Mouse (Mus musculus) embryonic stem cell, embryonic (primary cell): Measurements from ENCODE around the gene Tpx2.

Experiments
- CTCF ChIA-PET, 4 experiments: fragments of 300-600 bp in 2 of 4; fragments of 350-600 bp in 2 of 4; sonication (Branson Sonifier 250); formaldehyde crosslinking; loops; one replicate each; lab custom pipeline; 2022; ENCODE audit warnings: inconsistent platforms in 2 of 4; lab: Charles Lee
- POLR2A ChIA-PET, 4 experiments: fragments of 300-600 bp in 2 of 4; fragments of 350-600 bp in 2 of 4; sonication (Branson Sonifier 250); formaldehyde crosslinking; loops; one replicate each; lab custom pipeline; 2022; ENCODE audit warnings: antibody characterized with exemption in 4 of 4, inconsistent platforms in 1 of 4; lab: Charles Lee

Gene Tpx2

DNA sequence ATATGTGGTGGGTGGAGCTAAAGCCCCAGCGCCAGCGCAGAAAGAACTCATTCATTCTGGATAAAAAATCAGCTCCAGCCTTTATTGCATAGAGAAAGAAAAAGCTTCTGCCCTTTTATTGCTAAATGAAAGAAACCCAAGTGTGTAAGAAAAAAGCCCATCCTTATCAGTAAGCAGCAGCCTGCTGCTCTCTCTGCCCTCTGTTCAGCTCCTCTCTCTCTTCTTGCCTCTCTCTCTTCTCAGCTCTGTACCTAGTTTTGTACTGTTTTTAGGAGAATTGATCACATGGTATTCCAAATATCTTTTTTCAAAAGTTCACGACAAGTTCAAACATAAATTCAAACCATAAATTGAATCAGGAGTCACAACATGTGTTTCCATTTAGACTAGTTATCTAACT, 30.5 kb downstream of the Tpx2 start:
- ChIA-PET CTCF (interaction anchor here in 1 of 4 experiments (0.6 to 0.9 kb wide), 2 partner anchors 37 to 220 kb away, joined by 4 to 5 read pairs; no protein-coding TSS in a partner anchor), POLR2A (interaction anchor here in 1 of 4 experiments (0.6 to 1.0 kb wide), 3 partner anchors 14 to 17 kb away, joined by 3 to 4 read pairs (median 3); no protein-coding TSS in a partner anchor)

- ChIA-PET POLR2A (interaction anchor here in 1 of 4 experiments (0.6 to 1.4 kb wide), 4 partner anchors 9 to 690 kb away, joined by 3 to 10 read pairs (median 4); no protein-coding TSS in a partner anchor), CTCF (no interaction called here)
These were observed 33.1 kb downstream of the Tpx2 start for GRCm38 (mm10) chr2:152880898-152881297.

DNA sequence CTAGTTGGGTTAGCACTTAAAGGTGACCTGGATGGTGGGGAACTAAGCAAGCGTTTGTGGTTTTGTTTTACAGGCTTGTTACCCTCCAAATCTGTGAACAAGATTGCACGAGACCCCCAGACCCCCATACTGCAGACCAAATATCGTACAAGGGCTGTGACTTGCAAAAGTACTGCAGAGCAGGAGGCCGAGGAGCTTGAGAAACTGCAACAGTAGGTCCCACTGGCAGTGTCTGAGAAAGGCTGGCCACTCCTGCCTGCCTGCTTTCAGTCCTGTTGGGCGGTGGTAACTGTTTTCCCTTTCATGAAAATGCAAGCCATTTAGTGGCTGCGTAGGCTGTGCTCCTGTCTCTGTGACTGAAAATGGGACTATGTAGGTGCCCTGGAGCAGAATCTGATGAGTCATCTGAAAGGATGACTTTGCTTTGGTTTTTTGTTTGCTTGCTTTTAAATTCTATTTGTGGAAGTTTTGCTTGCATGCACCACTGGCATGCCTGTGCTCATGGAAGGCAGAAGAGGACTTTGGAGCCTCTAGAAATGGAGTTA, 36.4 kb downstream of the Tpx2 start:
- CTCF ChIA-PET = interaction anchor here in 1 of 4 experiments (0.6 kb wide), 1 partner anchor 608 kb away, joined by 4 read pairs; no protein-coding TSS in a partner anchor
- POLR2A ChIA-PET = no interaction called here

DNA sequence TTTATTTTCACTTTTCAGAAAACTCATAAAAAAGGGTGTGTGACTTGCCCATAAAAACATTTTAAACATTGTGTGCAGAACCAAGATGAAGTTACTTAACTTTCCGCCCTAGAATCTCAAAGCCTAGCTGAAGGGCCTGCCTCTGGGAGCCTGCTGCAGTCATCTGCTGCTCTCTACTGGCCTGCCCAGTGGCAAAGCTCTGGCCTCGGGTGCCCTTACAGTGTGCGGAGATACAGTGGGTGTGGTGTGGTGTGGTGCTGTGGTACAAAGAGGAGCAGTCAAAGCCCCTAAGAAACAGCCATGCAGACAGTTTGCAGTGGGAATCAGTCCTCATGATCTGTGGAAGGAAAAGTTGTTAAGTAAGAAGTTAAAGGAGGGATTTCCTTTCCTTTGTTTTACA, 39.5 kb downstream of the Tpx2 start:
- CTCF ChIA-PET = no interaction called here
- POLR2A ChIA-PET = interaction anchor here in 3 of 4 experiments (0.6 to 1.8 kb wide), 3 partner anchors 17 to 511 kb away, joined by 3 to 4 read pairs (median 3); partner anchors contain the start of gene Nrsn2 (in 1 of the 3)

- ChIA-PET POLR2A (interaction anchor here in 2 of 4 experiments (0.6 to 1.3 kb wide), 4 partner anchors 15 to 242 kb away, joined by 3 to 6 read pairs (median 3); no protein-coding TSS in a partner anchor), CTCF (interaction anchor here in 1 of 4 experiments (0.5 kb wide), 1 partner anchor 355 kb away, joined by 4 read pairs; no protein-coding TSS in a partner anchor)
These were observed 41.0 kb downstream of the Tpx2 start for GRCm38 (mm10) chr2:152888774-152889173.

DNA sequence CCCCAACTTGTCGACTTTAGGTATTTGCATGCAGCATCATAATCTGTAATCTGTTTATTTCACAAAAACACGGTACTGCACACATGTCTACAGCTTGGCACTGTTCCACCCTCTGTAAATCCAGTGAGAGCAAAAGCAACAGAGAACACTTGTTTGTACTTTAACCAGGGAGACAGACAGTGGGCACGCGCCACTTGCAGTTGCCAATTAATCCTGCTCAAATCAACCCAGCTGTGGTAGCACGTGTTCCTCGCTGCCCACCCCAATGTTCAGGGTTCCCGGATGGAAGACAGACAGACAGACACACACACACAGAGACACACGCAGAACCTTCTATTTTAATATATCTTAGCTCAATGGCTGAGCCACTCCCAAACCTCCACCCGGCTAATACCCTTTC, 48.1 kb downstream of the Tpx2 start:
- POLR2A ChIA-PET = interaction anchor here in 2 of 4 experiments (1.0 to 1.9 kb wide), 4 partner anchors 9 to 84 kb away, joined by 4 to 12 read pairs (median 6); no protein-coding TSS in a partner anchor
- CTCF ChIA-PET = interaction anchor here in 1 of 4 experiments (0.6 kb wide), 1 partner anchor 71 kb away, joined by 3 read pairs; no protein-coding TSS in a partner anchor

GRCm38 (mm10) chr2:152896926-152897325, 49.2 kb downstream of the Tpx2 start:
- ChIA-PET POLR2A (interaction anchor here in 3 of 4 experiments (0.5 to 1.9 kb wide), 8 partner anchors 8 to 227 kb away, joined by 3 to 12 read pairs (median 4); no protein-coding TSS in a partner anchor), CTCF (interaction anchor here in 1 of 4 experiments (0.6 to 0.7 kb wide), 4 partner anchors 8 to 1511 kb away, joined by 3 to 5 read pairs (median 3); partner anchors contain the start of gene Snta1)

- POLR2A ChIA-PET = no interaction called here
- CTCF ChIA-PET = interaction anchor here in 3 of 4 experiments (0.5 to 1.2 kb wide), 3 partner anchors 16 to 332 kb away, joined by 3 to 6 read pairs (median 4); no protein-coding TSS in a partner anchor
These were observed 51.2 kb downstream of the Tpx2 start for GRCm38 (mm10) chr2:152899011-152899410.

GRCm38 (mm10) chr2:152901296-152901695, 53.5 kb downstream of the Tpx2 start:
- ChIA-PET CTCF (no interaction called here), POLR2A (no interaction called here)

- ChIA-PET CTCF (interaction anchor here in 2 of 4 experiments (0.6 to 0.7 kb wide), 3 partner anchors 33 to 255 kb away, joined by 4 to 9 read pairs (median 4); no protein-coding TSS in a partner anchor), POLR2A (interaction anchor here in 2 of 4 experiments (0.6 to 0.8 kb wide), 2 partner anchors 31 to 492 kb away, joined by 3 to 4 read pairs; partner anchors contain the start of gene Foxs1 (in 1 of the 2))
These were observed 54.9 kb downstream of the Tpx2 start for GRCm38 (mm10) chr2:152902658-152903057.

DNA sequence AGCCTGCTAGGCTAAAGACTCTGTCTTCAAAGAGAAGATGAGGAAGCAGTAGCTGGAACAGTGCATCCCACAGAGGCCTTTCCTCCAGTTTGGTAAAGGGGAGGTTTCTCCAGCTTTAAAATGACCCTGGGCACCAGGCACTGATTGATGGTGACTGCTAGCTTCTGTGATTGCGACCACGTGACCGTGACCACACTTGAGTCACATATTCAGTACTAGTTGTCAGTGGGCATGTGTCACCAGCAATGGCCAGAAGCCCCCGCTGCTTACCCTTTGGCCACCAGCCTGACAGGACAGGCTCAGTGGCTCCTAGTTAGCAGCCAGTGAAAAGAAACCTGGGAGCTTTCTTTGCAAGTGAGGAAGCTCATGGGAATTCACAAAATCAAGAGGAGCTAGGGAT, 55.8 kb downstream of the Tpx2 start:
- ChIA-PET POLR2A (interaction anchor here in 3 of 4 experiments (0.6 to 1.8 kb wide), 5 partner anchors 9 to 564 kb away, joined by 3 to 4 read pairs (median 3); no protein-coding TSS in a partner anchor), CTCF (no interaction called here)

- CTCF ChIA-PET = interaction anchor here (0.6 to 1.3 kb wide), 4 partner anchors 11 to 239 kb away, joined by 3 to 6 read pairs (median 3); no protein-coding TSS in a partner anchor
- POLR2A ChIA-PET = interaction anchor here (0.5 to 2.1 kb wide), 12 partner anchors 8 to 1801 kb away, joined by 3 to 12 read pairs (median 3); partner anchors contain the start of gene Tcf15 (in 1 of the 4)
These were observed 56.4 kb downstream of the Tpx2 start for GRCm38 (mm10) chr2:152904127-152904643.

- POLR2A ChIA-PET = interaction anchor here (0.6 to 2.1 kb wide), 10 partner anchors 9 to 1800 kb away, joined by 3 to 12 read pairs (median 4); no protein-coding TSS in a partner anchor
- CTCF ChIA-PET = interaction anchor here in 3 of 4 experiments (0.6 to 1.3 kb wide), 9 partner anchors 9 to 894 kb away, joined by 3 to 5 read pairs (median 3); no protein-coding TSS in a partner anchor
These were observed 57.5 kb downstream of the Tpx2 start for GRCm38 (mm10) chr2:152905036-152905829.

- ChIA-PET POLR2A (interaction anchor here in 2 of 4 experiments (0.6 to 1.5 kb wide), 4 partner anchors 8 to 59 kb away, joined by 3 to 5 read pairs (median 4); no protein-coding TSS in a partner anchor), CTCF (interaction anchor here in 1 of 4 experiments (0.6 kb wide), 2 partner anchors 44 to 207 kb away, joined by 3 to 6 read pairs; no protein-coding TSS in a partner anchor)
These were observed 58.7 kb downstream of the Tpx2 start for GRCm38 (mm10) chr2:152906274-152907037.

DNA sequence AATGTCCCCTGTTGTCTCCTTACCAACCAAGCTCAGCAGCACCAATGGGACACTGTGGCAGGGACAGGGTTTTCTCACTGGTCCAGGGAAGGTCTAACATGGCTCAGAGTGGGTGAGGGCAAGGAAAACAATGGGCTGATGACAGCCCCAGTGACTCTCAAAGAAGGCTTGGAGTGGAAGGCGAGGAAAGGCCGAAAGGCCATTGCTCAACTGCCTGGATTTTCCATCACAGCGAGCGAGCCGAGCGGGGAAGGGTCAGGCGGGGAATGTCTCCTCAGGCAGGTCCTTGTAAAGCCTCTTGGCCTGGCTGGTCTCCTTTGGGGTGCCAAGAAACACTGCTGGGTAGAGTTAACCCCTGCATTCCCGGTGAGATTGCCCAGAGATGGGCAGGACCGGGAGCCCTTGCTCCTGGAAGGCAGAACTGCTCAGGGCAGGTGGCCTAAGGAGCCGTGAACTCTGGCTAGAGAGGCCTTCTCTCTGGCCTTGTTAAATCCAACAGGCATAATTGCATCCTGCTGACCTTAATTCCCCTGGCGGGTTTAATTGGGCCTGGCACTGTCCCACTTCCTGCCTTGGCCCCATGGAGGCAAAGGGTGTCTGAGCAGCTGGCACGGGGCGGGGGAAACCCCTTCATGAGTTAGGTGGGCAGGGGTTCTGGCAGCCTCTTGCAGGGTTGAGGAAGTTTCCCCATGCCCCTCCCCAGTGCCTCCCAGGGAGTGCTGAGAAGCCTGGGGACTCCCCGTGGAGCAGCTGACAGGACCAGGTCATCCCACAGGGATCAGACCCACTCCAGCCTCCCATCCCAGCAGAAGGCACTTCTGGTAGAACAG, 59.6 kb downstream of the Tpx2 start:
- CTCF ChIA-PET = interaction anchor here in 1 of 4 experiments (0.6 kb wide), 1 partner anchor 43 kb away, joined by 6 read pairs; no protein-coding TSS in a partner anchor

DNA sequence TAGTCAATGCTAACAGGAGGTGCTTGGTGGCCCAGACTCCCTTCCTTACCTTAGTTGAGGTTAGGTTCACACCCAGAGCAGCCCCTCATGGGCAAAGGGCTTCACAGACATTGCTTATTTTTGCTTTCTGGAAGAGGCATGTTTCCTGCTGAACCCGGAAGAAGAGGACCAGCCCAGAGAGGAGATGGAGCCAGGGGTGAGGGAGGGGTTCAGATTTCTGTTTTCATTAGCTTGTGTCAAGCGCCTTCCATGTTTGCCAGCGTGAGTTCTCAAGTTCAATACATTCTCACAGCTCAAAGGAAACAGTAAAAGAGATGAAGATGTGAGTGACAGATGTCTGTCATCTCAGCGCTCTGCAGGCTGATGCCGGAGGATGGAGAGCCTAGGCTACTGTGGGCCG, 62.1 kb downstream of the Tpx2 start:
- CTCF ChIA-PET = interaction anchor here in 2 of 4 experiments (0.6 to 0.9 kb wide), 2 partner anchors 23 to 173 kb away, joined by 3 read pairs; partner anchors contain the start of gene Foxs1 (in 1 of the 2)
- POLR2A ChIA-PET = no interaction called here

More for the DNA sequence above, 59.6 kb downstream of the Tpx2 start:
- POLR2A ChIA-PET = interaction anchor here in 2 of 4 experiments (0.6 to 1.5 kb wide), 4 partner anchors 9 to 60 kb away, joined by 3 to 5 read pairs (median 4); no protein-coding TSS in a partner anchor
